Mouse (Mus musculus): Measurements from ENCODE around the gene Aoc1.

Gene Aoc1

GRCm38 (mm10) chr6:48909229-48909628 lies 36.5 kb downstream of the Aoc1 start:
- no peak for DNase-seq (ENCODE audit: low spot score)

- no peak for DNase-seq (ENCODE audit: low spot score)
Observed at GRCm38 (mm10) chr6:48912033-48912432, 39.3 kb downstream of the Aoc1 start.

GRCm38 (mm10) chr6:48913587-48913986 lies 40.9 kb downstream of the Aoc1 start:
- DNase-seq (ENCODE audit: low spot score): no peak

- no peak for DNase-seq (ENCODE audit: low spot score)
Observed at GRCm38 (mm10) chr6:48929595-48929994, 56.9 kb downstream of the Aoc1 start, which contains the start of gene 1600015I10Rik. 1600015I10Rik (plus strand) TSS chr6:48929895.

- no peak for DNase-seq (ENCODE audit: low spot score)
Observed at GRCm38 (mm10) chr6:48949596-48949995, 76.9 kb downstream of the Aoc1 start.

GRCm38 (mm10) chr6:48950676-48951075 lies 78.0 kb downstream of the Aoc1 start:
- DNase-seq (ENCODE audit: low spot score): no peak

GRCm38 (mm10) chr6:48951630-48952029 lies 78.9 kb downstream of the Aoc1 start:
- no peak for DNase-seq (ENCODE audit: low spot score)

GRCm38 (mm10) chr6:48953220-48953619 lies 80.5 kb downstream of the Aoc1 start:
- DNase-seq (ENCODE audit: low spot score): no peak

- no peak for DNase-seq (ENCODE audit: low spot score)
Observed at GRCm38 (mm10) chr6:48954211-48954610, 81.5 kb downstream of the Aoc1 start.

GRCm38 (mm10) chr6:48954946-48955345 lies 82.2 kb downstream of the Aoc1 start:
- DNase-seq (ENCODE audit: low spot score): peak; percentile 61

- no peak for DNase-seq (ENCODE audit: low spot score)
Observed at GRCm38 (mm10) chr6:48956785-48957184, 84.1 kb downstream of the Aoc1 start.

GRCm38 (mm10) chr6:48958053-48958452 lies 85.4 kb downstream of the Aoc1 start:
- DNase-seq (ENCODE audit: low spot score): peak; percentile 13
